Mouse (Mus musculus) cerebellum, postnatal 14 days (tissue): Measurements from ENCODE around the gene Dnajc22.

ENCODE experiments used
- DNase-seq, 2 experiments: peaks; one replicate each; pipeline ENCODE4 v3.0.0; 2021; ENCODE audit warnings: mixed read lengths in 2 of 2

Dnajc22 gene

GRCm38 (mm10) chr15:99115065-99115423 lies 22.1 kb downstream of the Dnajc22 start:
- no peak for DNase-seq

GRCm38 (mm10) chr15:99116539-99116938 lies 23.6 kb downstream of the Dnajc22 start:
- no peak for DNase-seq

DNA sequence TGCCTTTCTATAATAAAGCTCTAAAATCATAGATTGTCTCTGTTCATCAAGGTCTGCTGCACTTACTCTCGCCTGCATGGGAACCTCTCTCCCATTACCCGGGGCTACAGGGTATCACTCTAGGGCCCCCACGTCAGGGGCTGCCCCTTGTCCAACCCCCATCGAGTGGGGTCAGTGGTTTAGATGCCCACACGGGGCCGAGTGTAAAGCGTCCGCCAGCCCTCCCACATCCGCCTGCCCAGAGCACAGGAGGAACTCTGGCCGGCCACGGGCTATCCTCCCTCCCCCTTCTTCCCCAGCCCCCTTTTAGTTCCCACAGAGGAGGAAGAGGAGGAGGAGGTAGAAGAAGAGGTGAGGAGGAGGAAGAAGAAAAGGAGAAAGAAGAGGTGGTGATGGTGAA lies 27.8 kb downstream of the Dnajc22 start:
- DNase-seq: no peak

DNA sequence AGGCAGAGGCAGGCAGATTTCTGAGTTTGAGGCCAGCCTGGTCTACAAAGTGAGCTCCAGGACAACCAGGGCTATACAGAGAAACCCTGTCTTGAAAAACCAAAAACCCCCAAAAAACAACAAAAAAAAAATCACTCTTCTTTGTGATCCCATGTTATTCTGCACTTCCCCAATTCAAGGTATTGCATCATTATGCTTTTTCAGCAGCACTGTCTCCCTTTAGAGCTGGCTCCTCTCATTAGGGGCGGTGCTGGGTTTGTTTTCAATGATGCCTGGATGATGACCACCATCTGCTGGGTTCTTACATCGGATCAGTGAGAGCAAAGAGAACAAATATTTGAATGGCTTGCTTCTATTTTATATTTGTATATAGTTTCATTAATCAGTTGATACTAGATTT lies 29.7 kb downstream of the Dnajc22 start:
- DNase-seq: no peak

GRCm38 (mm10) chr15:99125711-99126080 lies 32.7 kb downstream of the Dnajc22 start, which contains the start of gene Spats2:
Gene Spats2, plus strand, starts transcription at chr15:99125916.
- DNase-seq: no peak

GRCm38 (mm10) chr15:99126081-99126815 lies 33.3 kb downstream of the Dnajc22 start:
- DNase-seq: peak; percentile 93

DNA sequence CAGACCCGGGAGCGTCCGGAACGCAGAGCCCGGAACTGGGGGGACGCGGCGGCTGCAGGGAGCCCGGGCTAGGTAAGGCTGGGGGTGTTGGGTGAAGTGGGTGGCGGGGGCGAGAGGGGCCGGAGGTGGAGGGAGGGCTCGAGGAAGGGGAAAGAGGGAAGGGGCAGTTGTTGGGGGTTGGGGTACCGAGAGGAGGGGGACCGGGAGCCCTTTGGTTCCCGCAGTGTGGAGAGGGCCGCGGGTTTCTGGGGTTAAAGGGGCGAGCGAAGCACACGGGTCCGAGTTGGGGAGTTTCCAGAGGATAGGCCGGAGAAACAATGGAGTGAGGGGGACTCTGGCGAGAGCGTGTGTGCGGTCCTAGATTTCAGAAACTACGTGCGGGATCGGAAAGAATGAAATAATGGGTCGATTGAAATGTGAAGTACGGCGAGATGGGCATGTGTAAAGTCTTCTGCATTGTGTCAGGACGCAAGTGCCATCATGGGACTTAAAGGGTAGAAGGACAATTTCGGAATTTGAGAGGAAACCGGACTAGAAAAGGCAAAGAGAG lies 33.9 kb downstream of the Dnajc22 start:
- DNase-seq: no peak

DNA sequence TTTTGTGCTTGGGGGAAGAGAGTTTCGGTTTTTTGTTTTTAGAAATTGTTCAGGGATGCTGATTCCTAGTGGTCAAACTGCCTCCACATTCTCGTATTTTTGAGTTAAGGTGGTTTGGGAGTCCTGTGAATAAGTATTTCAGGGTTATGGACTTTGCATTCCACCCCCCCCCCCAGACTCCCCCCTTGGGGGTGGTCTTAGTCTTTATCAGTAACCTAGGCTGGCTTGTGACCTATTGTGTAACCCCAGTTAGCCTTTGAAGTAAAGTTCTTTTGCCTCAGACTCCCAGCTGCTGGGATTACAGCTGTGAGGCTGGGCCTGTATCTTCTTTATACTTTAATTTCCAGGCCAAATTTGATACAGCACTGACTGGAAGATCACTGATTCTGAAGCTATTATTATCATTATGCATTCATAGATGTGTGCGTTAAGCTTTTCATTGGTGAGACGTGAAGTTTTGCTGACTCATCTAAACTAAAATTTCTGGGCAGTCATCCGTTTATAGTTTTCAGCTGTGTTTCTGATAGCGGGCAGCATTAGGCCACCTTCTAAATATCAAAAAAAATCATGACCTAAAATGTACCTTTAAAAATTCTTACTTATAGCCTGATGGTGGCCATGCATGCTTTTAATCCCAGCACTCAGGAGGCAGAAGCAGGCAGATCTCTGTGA lies 35.0 kb downstream of the Dnajc22 start:
- no peak for DNase-seq

DNA sequence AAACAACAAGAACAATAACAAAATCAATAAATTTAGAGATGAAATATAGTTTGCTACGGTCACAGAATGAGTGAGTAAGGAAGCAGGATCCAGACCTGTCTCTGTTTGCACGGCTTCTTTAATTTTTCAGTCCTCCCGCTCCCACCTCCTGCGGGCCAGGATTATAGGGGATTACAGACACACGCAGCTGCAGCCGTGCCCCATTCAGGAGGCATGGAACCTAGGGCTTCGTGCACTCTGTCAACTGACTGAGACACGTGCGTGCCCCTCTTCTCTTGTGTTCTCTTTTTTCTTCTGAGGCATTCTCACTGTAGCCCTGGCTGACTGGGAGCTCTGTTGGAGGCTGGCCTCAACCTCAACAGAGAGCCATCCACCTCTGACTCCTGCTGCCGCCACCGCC lies 36.5 kb downstream of the Dnajc22 start:
- DNase-seq: no peak

DNA sequence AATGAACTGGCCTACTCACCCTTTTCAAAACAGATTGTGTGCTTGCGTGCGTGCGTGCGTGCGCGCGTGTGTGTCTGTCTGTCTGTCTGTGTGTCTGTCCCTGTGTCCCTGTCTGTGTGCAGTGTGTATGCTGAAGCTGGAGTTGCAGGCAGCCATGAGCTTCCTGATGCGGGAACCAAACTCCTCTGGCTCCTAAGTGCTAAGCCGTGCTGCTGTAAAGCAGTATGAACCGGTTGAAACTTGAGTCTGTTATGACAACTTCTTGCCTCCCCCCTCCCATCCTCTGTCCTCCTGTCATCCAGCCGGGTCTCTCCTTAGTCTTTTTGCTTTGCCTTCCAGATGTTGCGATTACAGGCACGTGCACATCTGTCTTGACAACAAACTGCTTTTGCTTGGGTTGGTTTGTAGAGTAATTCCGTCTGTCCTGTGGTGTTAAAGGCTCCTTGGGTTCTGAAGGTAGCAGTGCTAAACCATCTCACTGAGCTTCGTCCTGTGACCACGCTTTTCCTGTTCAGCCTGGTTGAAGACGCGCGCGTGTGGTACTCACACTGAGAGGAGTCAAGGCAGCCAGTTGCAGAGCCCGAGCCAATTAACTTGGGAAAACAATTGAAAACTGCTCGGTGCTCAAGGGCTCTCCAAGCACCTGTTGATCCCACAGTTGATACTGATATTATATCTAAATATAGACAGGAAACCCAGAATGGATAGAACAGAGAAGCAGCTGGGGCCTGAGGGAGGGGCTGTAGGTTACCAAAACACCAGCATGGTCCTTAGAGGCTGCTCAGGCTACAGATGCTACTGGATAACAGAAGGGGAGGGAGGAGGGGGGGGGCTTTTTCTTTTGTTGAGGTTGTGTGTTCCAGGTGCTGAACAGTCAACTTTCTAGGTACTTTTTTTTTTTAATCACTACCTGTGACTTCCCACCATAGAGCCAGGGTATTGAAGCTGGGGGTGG lies 37.3 kb downstream of the Dnajc22 start:
- no peak for DNase-seq

DNA sequence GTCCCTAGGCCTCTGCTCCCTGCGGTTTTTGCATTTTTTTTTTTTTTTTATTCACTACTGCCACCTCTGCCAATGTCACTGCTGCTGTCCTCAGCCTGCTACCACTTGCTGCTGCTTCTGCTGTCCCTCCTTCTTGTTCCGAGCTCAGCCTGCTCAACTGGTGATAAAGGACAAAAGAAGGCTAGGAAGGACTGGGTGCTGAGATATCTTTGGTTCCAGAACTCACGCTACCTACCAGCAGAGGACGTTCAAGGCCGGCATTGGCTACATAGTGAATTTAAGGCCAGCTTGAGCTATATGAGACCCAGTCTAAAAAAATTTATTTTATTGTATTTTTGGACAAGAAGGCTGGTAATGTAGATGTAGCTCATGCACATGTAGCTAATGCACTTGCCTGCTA lies 45.4 kb downstream of the Dnajc22 start:
- DNase-seq: no peak

DNA sequence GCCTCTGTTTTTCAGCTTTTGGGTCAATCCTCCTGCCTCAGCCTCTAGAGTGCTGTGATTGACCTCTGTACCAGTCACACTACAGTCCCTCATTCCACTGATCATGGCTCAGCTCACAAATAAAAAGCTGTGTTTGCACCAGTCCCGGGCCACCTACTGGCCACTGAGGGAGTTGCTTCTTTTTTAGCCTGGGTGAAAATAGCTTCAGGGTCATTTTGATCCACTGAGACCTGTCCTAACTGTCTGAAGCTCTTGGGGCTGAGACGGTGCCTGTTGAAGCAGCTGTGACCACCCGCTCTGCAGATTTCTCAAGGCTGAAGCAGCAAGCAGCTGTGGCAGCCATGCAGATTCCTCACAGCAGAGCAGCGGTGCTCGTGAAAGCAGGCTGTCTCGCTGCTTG lies 46.7 kb downstream of the Dnajc22 start:
- peak; percentile 66 to 77 for DNase-seq

DNA sequence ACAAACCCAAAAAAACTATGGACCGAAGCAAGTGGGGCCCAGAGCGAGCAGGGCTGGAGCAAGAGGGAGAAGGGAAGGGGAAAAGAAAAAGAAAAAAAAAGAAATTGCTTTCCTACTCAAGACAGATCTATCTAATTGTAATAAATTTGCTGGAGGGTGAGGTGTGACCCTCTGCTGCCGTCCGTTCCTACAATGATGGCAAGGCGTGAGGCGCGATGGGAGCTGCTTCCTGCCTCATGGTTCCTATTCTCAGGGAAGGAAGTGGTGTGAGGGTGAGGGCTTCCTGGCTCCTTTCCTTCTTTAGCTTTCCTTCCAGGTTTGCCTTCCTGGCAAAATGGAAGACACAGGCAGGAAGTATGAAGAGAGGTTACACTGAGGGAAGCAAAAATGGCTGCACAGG lies 57.5 kb downstream of the Dnajc22 start:
- no peak for DNase-seq

DNA sequence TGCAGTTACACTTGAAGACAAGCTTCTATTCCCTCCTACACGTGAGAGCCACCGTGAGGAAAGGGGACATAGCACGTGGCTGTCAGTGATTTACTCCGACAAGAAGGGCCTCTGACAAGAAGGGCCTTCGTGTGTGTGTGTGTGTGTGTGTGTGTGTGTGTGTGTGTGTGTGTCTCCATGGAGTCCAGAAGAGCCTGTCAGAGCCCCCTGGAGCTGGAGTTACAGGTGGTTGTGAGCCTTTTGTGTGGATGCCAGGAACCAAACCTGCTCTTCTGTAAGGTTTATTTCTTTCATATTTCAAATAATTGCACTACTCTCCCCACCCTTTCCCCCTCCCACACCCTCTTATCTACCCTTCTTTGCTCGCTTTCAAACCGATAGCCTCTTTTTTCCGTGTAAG lies 58.4 kb downstream of the Dnajc22 start:
- DNase-seq: no peak

GRCm38 (mm10) chr15:99153466-99153865 lies 60.5 kb downstream of the Dnajc22 start:
- no peak for DNase-seq
